Mouse (Mus musculus) right cerebral cortex, postnatal 36 days (tissue): Measurements from ENCODE around the gene Olfml2b.

Source experiments
- DNase-seq, 2 experiments: peaks; one replicate each; pipeline ENCODE4 v3.0.0; 2022; ENCODE audit warnings: low spot score in 2 of 2, mixed read lengths in 1 of 2

The Olfml2b gene

GRCm38 (mm10) chr1:170695326-170695725 is 51.0 kb downstream of the Olfml2b start:
- DNase-seq, result no peak

- DNase-seq, result no peak
These were observed 52.7 kb downstream of the Olfml2b start for GRCm38 (mm10) chr1:170696996-170697395.

DNA sequence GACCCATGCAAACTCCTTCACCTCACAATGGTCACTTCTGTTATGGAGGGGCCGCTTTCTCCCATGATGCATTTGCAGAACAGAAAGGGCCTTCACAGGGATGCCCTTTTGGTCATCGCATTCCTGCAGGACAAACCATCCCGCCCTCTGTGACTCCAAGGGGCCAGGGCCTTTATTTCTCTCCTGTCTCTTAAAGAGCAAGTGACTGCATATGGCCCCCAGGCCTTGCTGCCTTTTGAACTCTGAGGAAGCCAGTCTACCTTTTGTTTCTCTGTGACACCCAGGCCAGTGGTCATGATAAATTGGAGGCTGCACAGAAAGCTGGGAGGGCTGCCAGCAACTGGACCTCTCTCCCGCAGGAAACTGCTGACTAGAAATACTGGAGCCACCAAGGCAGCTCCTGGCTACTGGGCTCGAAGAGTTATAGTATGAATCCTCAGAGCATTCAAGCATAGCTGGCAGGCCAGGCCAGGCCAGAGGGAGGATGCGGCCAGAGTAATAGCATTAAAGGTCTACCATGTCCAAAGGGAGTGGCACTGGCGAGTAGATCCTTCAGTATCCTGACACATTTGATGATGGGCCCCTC is 53.5 kb downstream of the Olfml2b start:
- no peak for DNase-seq

DNA sequence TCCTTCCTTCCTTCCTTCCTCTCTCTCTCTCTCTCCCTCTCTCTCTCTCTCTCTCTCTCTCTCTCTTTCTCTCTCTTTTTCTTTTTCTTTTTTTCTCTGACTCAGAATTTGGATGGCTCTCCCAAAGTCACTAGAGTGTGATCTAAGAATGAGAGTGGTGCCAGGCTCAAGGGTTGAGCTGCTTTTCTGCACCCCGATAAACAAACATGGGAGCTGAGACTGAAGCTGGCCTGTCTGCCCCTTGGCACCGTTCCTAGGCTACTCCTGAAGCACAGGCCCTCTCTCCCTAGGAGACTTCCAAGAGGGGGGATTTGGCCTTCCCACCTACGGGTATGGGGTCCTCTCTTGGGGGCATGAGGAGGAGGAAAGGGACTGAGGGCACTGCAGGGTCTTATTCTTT is 54.4 kb downstream of the Olfml2b start:
- DNase-seq, result no peak

GRCm38 (mm10) chr1:170699553-170699952 is 55.2 kb downstream of the Olfml2b start:
- DNase-seq, result no peak

- no peak for DNase-seq
These were observed 56.2 kb downstream of the Olfml2b start for GRCm38 (mm10) chr1:170700496-170701027.

- DNase-seq, result no peak
These were observed 56.8 kb downstream of the Olfml2b start for GRCm38 (mm10) chr1:170701178-170701577.

- no peak for DNase-seq
These were observed 57.2 kb downstream of the Olfml2b start for GRCm38 (mm10) chr1:170701582-170701981.

DNA sequence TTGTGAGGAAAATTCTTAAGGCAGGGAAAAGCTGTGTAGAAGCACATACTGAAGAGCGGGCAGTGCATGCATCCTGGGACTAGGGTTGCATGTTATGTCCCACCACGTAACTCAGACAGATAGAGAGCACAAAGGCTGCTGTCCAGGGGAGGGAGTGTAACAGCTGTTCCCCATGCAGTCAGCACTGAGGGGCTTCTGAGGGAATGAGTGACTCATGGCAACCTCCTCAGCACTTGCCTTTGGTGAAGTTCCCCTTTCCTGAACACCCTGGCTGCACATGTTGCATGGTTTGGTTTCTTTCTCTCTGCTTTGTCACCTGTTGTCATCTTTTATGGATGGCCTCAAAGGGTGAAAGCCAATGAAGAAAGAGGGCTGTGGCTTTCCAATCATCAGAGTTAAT is 57.9 kb downstream of the Olfml2b start:
- DNase-seq, result no peak

DNA sequence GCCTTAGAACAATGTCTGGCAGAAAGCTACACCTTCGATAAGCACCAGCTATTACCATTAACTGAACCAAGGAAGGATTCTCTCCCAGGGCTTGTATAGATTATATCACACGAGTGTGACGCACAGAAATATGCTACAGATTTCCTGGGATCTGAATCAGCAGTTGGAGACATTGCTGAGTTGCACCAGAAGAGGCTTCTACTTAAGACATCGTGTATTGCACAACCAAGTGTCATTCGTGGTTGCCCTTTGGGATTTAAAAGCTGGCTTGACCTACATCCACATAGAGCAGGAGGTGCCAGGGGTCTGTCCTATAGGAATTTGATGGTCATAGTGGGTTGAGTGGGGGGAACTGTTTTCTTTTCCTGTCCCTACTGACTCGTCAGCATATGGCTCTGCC is 58.6 kb downstream of the Olfml2b start:
- no peak for DNase-seq

- no peak for DNase-seq
These were observed 59.8 kb downstream of the Olfml2b start for GRCm38 (mm10) chr1:170704103-170704502.

GRCm38 (mm10) chr1:170704911-170705594 is 60.7 kb downstream of the Olfml2b start:
- no peak for DNase-seq

DNA sequence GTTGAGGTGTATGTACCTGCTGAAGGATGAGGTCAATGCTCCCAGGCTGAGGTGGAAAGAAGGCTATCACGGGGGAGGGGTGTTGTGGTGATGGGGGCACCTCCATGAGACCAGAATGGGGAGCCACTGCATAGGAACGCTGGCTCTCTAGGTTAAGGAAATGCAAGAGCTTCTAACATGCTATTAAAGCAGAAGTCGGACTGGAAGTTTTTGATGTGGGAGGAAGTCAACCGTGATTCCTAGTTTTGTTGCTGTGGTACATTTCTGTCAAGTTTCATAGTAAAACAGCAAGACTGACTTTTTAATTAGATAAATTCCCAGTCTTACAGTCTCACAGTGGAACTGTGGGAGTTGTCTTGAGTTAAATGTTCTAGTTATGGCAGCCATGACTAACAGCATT is 61.7 kb downstream of the Olfml2b start:
- DNase-seq, result no peak

DNA sequence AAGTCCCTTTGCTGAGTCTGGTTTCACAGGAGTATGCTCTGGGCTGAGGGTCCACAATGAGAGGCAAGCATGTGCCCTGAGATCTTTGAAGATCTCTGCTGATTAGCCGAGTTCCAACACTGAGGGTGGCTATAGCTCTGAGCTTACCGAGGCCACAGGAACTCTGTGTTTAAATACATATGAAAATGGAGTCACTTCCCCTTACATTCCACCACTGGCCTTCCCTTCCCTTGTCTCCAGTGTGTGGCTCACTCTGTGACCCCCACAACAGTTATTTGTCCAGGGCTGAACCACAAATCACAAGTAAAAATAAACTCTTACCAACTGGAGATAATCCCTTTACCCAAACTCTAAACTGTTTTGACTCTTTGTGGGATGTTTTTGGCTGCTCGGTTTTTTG is 64.7 kb downstream of the Olfml2b start:
- no peak for DNase-seq

DNA sequence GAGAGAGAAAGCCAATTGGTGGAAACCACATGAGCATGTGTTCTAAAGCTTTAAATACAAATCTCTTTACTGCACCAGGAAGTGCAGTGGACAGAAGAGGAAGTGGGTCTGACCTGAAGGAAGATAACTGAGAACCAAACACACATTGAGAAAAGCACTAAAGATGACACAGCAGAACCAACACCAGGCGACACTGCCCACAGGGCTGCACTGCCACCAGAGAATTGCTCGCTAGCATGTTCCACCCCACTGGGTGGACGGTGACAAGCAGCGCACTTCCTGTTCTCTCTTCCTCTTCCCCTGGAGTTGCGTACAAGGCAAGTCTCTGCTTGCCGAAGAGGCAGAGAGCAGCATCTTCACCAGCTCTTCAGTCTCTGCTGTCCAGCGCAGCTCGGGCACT is 65.1 kb downstream of the Olfml2b start:
- no peak for DNase-seq

- no peak for DNase-seq
These were observed 65.6 kb downstream of the Olfml2b start for GRCm38 (mm10) chr1:170709969-170710368.

DNA sequence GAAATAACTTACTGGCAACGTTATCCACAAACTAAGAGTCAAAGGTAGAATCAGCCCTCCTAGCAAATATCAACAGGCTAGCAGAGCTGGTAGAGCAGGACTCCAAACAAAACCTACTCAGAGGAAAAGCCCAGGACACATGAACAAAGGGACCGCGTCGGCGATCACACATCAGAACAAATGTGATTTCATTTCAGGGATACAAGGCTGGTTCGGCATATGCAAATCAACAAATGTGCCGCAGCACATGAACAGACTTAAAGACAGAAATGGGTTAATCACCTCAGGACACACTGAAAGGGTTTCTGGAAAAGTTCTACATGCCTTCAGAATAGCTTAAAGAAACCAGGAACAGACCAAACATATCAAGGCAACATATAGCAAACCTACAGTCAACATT is 67.4 kb downstream of the Olfml2b start:
- no peak for DNase-seq

- DNase-seq, result no peak
These were observed 73.0 kb downstream of the Olfml2b start for GRCm38 (mm10) chr1:170717241-170717828.

GRCm38 (mm10) chr1:170718133-170718810 is 73.9 kb downstream of the Olfml2b start:
- DNase-seq, result no peak

DNA sequence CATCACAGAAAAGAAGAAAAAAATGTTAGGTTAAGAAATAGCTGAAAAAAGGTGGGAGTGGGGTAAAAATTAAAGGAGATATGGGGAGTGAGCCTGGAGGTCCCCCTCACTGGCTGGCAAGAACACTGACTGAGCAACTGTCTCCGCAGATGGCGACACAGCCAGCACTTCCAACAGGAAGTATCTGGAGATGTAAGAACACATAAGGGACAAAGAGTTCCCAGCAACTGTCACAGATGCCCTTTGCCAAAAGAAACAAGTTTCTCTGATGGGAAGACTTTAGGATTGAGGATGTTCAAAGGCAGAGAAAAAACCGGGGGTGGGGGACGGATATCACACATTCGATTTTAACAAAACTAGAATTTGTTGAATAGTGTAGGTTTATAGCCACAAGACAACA is 77.2 kb downstream of the Olfml2b start:
- no peak for DNase-seq

DNA sequence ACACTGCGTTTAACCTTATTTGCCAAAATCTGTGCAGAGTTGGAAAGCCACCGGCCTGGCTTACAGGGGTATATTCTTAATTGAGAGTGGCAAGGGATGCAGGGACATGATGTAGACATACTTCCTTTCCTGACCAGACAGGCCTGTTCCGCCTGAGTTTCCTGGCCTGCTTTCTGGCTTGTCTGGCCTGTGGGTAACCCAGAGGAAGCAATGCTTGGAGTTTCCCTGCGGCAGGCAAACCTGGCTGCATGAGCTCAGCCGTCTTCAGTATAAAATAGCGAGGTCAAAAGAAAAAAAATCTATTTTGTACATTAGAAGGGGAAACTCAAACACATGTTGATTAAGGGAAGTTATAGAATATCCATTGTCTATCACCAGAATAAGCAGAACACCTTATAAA is 84.2 kb downstream of the Olfml2b start:
- no peak for DNase-seq

DNA sequence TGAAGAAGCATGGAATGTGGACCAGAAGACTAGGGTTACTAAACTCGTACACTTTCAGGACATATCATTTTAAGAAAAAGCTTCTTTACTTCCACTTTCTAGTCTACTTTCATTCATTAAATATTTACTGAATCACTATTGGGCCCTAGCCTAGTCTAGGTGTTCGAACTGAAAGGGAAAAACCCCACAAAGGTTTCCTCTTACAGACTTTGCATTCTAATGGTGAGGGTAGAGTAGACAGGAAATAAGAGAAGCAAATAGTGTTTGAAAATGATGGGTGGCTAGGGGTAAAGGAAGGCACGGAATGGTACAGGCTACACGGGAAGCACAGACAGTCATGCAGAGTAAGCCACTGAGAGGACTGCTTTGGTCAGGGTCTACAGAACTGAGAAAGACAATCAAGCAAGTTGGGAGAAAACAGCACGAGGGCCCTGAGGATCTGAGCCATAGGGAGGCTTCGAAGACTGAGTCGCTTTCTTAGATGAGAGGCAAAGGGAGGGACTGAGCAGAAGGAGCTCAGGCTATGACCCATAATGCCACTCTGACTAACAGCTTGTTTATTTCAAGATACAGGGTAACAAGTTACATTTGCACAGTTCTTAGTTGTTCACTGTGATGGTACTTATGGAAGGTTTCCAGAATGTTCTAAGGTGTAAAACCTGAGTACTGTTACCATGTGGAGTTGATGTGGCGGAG is 85.1 kb downstream of the Olfml2b start:
- DNase-seq, result no peak
